Mouse (Mus musculus) E14TG2a.4 (cell line): ENCODE results near the gene Fam50b.

ENCODE experiments used
- CTCF ChIP-seq: conservative IDR thresholded peaks from 2 replicates; pipeline ENCODE4 v1.5.1; 2014; ENCODE audit warnings: low read length
- NANOG ChIP-seq: IDR thresholded peaks from 2 replicates; pipeline ENCODE4 v1.6.1; 2014; ENCODE audit warnings: borderline replicate concordance, low read length, mixed read lengths
- POU5F1 ChIP-seq: IDR thresholded peaks from 2 replicates; pipeline ENCODE4 v1.6.1; 2014; ENCODE audit warnings: low read length, borderline replicate concordance

GRCm38 (mm10) chr13:34691049-34691448 lies 43.6 kb upstream of the Fam50b start:
- TF ChIP-seq CTCF: no peak
- no peak for TF ChIP-seq POU5F1
- TF ChIP-seq NANOG: no peak
